Mouse (Mus musculus): ENCODE data around the gene Zfp712. TPM values are rescaled to one million over a fixed set of nuclear protein-coding genes. Genes with fewer than 3 reads are reported as not detected.

The Zfp712 gene
- polyA plus RNA-seq, 1 experiment from 2014 or later = 5.4 TPM

- H3K4me1 ChIP-seq (replicated peaks) = peaks cover 6% of the 10 kb centered on the region
- H3K4me3 ChIP-seq = peak overlapping the region; percentile 73
- peak; percentile 70 for ATAC-seq (ENCODE audit: low FRiP score)
- H3K9me3 ChIP-seq = peaks cover 9% of the 10 kb centered on the region
- H3K27me3 ChIP-seq = no peaks in the 10 kb centered on the region
- H3K9ac ChIP-seq = peak overlapping the region; percentile 83
- 5% methylated on average over 12 of the region's 12 CpGs for WGBS
- peaks cover under 1% of the 10 kb centered on the region; the same call in 1 of the 2 replicates for H3K36me3 ChIP-seq
- peak overlapping the region; percentile 78 for H3K27ac ChIP-seq
- peak overlapping the region; percentile 76 for H3K4me2 ChIP-seq
Measured at GRCm38 (mm10) chr13:67060161-67060785, 697 bp downstream of the Zfp712 start.

Other genes starting within 250 kb of the Zfp712 start
- gene Gm10767, start 156.3 kb downstream of the Zfp712 start, polyA plus RNA-seq (2015; fragmentation: Nextera tagmentation; extraction: Ambion mirVana) = 2.9 and 3.1 TPM in 2 replicates
- gene Zfp708, start 36.8 kb upstream of the Zfp712 start, polyA plus RNA-seq (2015; fragmentation: Nextera tagmentation; extraction: Ambion mirVana) = 8.7 and 9.8 TPM in 2 replicates
- 1.4 and 1.7 TPM in 2 replicates for gene Gm28557, start 47.4 kb upstream of the Zfp712 start, polyA plus RNA-seq (2015; fragmentation: Nextera tagmentation; extraction: Ambion mirVana)
- gene Rslcan18, start 55.1 kb upstream of the Zfp712 start, polyA plus RNA-seq (2015; fragmentation: Nextera tagmentation; extraction: Ambion mirVana) = 0.10 TPM in 1 of 2 replicates, not detected in the other
- 4.1 and 4.2 TPM in 2 replicates for gene Zfp759, start 60.5 kb upstream of the Zfp712 start, polyA plus RNA-seq (2015; fragmentation: Nextera tagmentation; extraction: Ambion mirVana)
- gene Rsl1, start 112.0 kb upstream of the Zfp712 start, polyA plus RNA-seq (2015; fragmentation: Nextera tagmentation; extraction: Ambion mirVana) = 5.5 and 7.5 TPM in 2 replicates
- gene Zfp455, start 133.3 kb upstream of the Zfp712 start, polyA plus RNA-seq (2015; fragmentation: Nextera tagmentation; extraction: Ambion mirVana) = 2.6 and 3.1 TPM in 2 replicates
- 5.1 and 5.4 TPM in 2 replicates for gene Zfp458, start 217.3 kb upstream of the Zfp712 start, polyA plus RNA-seq (2015; fragmentation: Nextera tagmentation; extraction: Ambion mirVana)
- gene Zfp457, start 245.3 kb upstream of the Zfp712 start, polyA plus RNA-seq (2015; fragmentation: Nextera tagmentation; extraction: Ambion mirVana) = 0.84 and 1.1 TPM in 2 replicates